Mouse (Mus musculus): ENCODE measurements around the gene Guk1.

DNA sequence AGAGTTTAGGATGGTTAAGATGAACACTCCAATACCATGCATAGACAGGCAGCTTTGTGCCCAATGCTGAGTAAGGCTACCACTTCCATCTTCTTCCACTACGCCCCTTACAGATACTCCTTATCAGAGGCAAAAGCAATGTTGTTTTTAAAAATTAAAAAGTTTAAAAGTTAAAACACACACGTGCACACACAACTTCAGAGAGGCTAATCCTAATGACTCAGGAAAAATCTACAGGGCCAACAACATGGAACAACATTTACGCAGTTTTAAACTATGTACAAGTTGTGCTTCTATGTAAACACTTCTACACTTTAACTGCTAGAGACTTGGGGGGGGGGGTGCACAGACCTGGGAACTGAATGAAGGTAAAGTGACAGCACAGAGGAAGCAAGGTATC is 32.0 kb upstream of the Guk1 start:
- TF ChIP-seq CTCF (conservative IDR thresholded peaks at IDR 0.05; ENCODE audit: low read length) = no peak
- TF ChIP-seq POU5F1 (IDR thresholded peaks at IDR 0.05; ENCODE audit: borderline replicate concordance, low read length) = no peak
- TF ChIP-seq NANOG (IDR thresholded peaks at IDR 0.05; ENCODE audit: borderline replicate concordance, low read length) = no peak

Data from E14TG2a.4 (cell line).